Mouse (Mus musculus) stomach, postnatal 0 days (tissue): ENCODE results near the gene Ciao1.

Source experiments
- CTCF ChIP-seq: IDR thresholded peaks from 2 replicates; pipeline ENCODE4 v1.5.1; 2016; ENCODE audit warnings: antibody characterized with exemption, low read depth, mild to moderate bottlenecking, moderate library complexity
- EP300 ChIP-seq: optimal IDR thresholded peaks from 2 replicates; pipeline ENCODE3; 2016; ENCODE audit warnings: antibody characterized with exemption

DNA sequence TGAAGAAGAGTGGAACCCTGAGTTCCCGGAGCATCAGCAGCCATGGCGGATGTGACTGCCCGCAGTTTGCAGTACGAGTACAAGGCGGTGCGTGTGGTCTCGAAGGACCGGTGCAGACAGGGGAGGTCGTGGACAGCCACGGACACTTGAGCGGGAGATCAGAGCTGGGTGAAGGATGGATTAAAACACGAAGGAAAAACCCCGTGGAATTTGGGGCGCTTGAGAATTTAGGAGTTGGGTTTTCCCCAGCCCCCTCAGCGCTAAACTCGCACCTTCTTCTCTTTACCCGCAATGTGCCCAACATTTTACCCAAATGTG is 39.2 kb downstream of the Ciao1 start:
- no peak for TF ChIP-seq EP300
- TF ChIP-seq CTCF: no peak
